Mouse (Mus musculus) thymus, postnatal 25 days (tissue): Measurements from ENCODE around the gene Ptcd3.
"Not testable (repeated sequence)": the region's sequence is repeated elsewhere in the genome, so short reads cannot be mapped to it uniquely, and the experiment has no call there.

Source experiments
- DNase-seq: peaks from one replicate; pipeline ENCODE4 v3.0.0; 2022

The Ptcd3 gene

DNA sequence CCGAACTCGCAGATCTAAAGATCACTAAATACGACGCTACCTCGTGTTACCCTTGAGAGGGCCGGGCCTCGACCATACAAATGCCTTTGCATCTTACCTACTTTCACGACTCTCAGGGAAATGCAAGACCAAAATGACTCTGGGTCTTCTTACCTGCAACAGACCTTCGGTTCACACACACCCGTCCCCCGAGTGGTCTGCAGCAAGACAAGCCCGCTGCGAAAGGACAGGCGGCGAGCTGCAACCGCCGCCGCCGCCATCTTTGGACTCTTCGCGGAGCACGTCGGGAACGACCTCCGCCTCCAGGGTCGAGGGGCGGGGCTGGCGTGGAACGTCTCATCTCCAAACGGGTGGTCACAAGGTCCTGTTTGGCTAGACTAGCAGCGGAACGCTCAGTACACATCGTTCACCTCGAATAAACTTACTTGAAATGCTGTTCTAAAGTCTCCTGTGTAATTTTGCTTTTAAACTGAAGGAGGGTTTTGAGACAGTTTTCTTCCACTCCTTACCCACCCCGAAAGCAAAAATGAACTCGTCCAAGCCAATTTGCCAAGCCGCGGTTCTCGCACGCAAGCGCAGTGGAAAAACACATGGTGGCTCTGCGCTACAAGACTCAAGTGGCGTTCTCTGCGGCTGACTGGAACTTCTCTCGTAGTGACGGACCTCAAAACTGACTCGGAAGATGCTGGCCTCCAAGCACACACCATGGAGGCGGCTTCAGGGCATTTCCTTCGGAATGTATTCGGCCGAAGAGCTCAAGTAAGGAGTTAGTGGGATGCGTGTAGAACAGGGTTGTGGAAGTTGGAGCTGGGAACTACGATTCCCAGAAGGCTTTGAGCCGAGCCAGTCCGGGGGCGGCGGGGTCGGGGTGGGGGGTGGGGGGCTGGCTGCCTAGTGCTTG, at the start of gene Ptcd3, which contains the start of gene Polr1a:
TSS of gene Ptcd3 (minus strand) at position 270 of the 901 bp plus-strand sequence.
TSS of gene Polr1a (plus strand) at position 573 of the 901 bp plus-strand sequence.
- DNase-seq = peak; percentile 91

DNA sequence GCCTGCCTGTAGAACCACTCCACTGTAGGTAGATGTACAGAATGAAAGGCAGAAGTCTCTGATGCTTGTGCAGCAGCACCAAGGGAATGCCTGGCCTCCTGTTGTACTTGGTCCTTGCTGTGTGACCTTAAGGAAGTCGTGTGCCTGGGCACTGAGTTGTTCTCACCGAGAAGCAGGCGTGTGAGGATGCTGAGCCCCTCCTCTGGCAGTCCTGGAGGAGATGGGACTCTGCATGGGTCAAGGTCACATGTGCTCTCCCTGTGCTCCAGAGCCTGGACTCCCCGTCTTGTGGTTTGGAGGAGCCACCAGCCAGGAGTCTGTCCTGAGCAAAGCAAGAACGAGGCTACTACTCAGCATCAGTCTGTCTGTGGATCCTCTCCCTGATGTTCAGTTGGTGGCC, 42.6 kb upstream of the Ptcd3 start:
- DNase-seq = no peak

GRCm38 (mm10) chr6:71950592-71950991, 42.0 kb upstream of the Ptcd3 start:
- DNase-seq = no peak

DNA sequence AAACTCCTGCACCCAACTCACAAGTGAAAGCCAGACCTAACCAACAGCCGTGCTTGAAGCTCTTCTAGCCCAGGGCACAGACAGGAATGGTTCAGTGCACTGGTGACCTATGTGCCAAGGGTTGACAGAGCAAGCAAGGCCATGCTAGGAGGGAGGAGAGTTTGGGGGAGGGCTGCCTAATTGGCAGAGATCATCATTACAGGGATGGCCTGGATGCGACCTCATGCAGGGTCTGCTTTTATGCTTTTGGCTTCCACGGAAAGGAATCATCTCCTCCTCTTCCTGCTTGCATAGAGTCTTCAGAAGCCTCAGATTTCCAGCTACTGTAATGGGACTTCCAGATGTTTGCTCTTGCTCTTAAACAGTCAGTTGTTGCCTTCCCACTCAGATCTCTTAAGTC, 41.2 kb upstream of the Ptcd3 start:
- DNase-seq = no peak

- DNase-seq = no peak
These were observed 37.6 kb upstream of the Ptcd3 start for GRCm38 (mm10) chr6:71946121-71946520.

- no peak for DNase-seq
These were observed 36.6 kb upstream of the Ptcd3 start for GRCm38 (mm10) chr6:71945101-71945500.

DNA sequence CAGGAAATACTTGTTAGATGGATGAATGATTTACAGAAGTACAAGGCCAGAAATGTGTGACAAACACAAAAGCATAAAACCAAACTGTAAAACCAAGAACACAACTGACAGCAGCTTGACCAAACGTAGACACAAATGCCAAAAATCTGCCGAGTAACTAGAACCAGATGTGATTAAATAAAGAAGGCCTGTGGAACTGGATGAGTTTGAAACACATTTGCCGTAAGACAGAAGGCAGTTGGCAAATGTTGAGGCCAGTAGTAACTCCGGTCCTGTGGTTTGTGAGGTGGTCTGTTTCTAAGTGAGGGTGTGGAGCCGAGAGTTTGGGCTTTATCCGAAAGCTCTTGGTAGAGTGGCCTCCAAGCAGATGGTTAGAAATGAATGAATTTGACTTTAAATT, 32.4 kb upstream of the Ptcd3 start:
- no peak for DNase-seq

GRCm38 (mm10) chr6:71935737-71936136, 27.2 kb upstream of the Ptcd3 start:
- DNase-seq = no peak

DNA sequence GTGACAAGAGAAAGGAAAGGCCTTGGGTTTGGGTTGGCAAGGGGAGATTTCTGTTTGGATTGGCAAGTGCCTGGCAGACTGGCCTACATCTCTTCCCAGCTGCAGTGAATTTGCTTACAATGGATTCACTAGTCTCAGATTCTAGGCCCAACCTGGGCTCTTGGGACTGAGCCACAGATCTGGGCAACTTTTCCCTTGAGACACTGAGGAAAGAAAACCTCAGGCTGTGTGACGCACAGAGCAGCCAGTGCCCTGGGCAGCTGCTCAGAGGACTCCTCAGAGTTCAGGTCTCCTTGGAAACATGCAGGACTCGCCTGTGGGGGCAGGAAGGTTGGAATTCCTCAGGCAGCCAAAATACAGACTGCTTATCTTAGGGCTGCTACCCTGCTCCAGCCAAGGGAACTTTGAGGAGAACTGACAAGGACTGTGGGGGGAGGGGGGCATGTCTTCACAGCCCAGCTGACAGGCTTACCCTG, 25.6 kb upstream of the Ptcd3 start:
- DNase-seq = no peak

DNA sequence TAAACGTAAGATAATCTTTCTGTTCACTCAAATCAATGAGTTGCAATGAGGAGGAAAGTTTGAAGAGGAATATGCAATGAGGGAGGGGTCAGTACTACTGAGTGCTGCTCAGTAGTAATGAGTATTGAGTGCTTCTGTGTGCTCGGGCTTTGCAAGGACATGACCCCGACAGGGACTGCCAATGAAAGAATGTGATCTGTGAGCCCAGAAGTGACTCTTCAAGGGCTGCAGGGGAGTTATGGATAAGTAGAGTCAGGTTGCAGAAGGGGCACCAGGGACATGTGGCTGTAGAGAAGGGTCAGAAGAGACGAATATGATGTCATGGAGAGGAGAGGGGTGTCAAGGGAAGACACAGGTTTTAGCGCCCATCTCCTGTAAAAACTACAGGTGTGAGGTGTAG, 23.8 kb upstream of the Ptcd3 start:
- no peak for DNase-seq

GRCm38 (mm10) chr6:71930830-71931437, 22.4 kb upstream of the Ptcd3 start:
- no peak for DNase-seq

DNA sequence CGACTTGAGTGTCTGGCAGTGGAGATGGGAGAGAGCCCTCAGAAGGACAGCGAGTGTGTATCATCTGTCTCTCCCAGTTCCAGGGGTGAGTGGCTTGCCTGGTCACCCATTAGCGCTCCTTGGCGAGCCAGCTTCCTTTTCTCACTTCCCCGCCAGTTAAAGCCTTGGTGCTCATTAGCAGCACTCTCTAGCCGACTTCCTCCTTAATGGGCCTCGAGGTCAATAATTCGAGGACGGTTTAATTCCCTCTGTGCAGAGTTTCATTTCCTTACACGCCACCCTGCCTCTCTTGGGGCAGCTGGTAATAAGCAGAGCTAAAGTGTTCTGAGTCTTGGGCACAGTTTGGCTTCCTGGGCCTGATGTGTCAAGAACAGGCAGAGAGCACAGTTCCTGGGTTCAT, 21.5 kb upstream of the Ptcd3 start:
- DNase-seq = no peak

GRCm38 (mm10) chr6:71927911-71928310, 19.4 kb upstream of the Ptcd3 start:
- DNase-seq = peak; percentile 40

- DNase-seq = not testable (repeated sequence)
These were observed 16.7 kb upstream of the Ptcd3 start for GRCm38 (mm10) chr6:71925233-71925632.

- no peak for DNase-seq
These were observed 12.2 kb upstream of the Ptcd3 start for GRCm38 (mm10) chr6:71920752-71921151.

DNA sequence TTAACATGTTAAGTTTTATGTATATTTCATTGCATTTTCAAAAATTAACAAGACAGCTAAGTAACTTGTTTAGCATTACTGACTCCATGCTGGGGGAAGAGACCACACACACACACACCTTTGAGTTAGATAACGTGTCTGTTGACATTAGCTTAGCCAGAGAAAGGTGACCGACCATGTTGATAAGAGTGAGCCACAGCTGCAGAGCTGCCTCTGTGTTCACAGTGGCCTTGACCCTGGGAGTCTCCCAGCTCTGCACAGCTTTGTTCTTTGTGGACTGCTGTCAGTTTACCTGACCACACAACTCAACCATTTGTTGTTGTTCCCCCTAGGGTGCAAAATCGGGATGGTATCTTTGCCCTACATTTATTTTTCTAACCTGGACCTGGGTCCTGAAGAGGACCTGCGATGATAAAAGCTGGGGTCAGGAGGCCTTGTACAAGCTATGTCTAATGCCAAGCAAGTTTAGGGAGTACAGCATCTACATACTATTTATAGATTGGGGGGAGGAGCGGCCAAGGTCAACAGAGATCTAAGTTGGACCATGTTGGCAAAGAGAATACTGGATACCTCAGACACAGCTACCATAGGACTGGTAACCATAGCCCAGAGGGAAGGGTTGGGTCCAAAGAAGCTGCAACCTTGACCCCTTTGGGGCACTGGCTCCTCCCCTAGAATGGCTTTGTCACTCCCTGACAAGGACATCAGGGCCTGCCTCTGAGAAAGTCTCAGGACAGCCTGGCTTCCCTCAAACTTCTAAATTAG, 3.3 kb upstream of the Ptcd3 start:
- no peak for DNase-seq

DNA sequence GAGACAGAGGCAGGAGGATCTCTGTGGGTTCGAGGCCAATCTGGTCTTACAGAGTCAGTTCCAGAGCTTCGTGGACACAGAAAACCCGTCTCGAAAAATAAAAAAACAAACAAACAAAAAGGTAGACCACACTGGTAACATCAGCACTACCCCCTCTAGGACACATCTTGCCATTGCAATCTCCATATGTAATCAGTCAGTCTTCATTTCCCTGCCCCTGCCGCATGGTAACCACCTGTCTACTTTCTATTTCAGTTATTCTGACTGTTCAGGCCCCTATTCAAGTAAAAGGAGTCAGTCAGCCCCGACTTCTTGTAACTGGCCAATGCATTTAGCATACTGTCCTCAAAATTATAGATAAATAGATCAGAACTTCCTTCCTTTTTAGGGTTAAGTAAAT, 1.3 kb upstream of the Ptcd3 start:
- no peak for DNase-seq

GRCm38 (mm10) chr6:71909384-71909783, 834 bp upstream of the Ptcd3 start:
- no peak for DNase-seq

DNA sequence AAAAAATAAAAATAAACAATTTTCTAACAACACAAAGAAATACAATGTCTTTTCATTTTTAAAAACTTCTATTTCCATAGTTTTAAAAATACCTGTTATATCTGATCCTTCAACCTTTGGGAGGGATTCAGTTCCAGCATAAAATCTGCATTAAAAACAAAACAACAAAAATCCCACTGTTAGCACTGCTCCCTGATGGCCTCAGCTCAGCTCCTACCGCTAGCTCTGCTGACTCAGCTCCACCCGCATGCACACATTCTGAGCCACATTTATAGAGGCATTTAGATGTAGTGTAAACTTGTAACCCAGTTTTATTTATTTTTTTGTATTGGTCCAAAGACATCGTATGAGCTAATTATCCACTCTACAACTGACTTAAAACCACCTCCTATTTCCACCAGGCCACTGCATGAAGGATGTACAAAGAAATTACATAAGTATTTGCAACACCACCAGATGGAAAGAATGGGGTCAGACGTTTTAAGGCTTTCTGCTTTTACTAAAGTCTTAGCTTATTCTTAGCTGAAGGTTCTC, 781 bp downstream of the Ptcd3 start:
- DNase-seq = no peak

DNA sequence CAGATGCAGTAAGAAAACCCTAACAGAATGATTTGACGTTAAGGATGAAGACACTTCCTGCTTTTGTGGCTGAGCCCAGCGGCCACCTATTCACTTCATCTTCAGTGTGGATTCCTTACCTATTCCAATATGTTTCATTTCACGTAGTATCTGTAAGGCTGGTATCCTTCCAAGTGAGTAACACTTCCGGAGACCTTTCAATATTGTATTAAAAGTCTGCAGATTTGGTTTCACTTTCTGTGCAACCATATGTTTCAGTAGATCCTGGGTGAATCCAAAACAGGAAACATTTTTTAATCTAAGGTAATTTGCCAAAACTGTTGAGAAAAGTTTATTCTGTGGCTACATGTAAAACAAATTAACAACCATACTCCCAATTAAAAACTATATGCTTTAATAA, 15.3 kb downstream of the Ptcd3 start:
- no peak for DNase-seq

DNA sequence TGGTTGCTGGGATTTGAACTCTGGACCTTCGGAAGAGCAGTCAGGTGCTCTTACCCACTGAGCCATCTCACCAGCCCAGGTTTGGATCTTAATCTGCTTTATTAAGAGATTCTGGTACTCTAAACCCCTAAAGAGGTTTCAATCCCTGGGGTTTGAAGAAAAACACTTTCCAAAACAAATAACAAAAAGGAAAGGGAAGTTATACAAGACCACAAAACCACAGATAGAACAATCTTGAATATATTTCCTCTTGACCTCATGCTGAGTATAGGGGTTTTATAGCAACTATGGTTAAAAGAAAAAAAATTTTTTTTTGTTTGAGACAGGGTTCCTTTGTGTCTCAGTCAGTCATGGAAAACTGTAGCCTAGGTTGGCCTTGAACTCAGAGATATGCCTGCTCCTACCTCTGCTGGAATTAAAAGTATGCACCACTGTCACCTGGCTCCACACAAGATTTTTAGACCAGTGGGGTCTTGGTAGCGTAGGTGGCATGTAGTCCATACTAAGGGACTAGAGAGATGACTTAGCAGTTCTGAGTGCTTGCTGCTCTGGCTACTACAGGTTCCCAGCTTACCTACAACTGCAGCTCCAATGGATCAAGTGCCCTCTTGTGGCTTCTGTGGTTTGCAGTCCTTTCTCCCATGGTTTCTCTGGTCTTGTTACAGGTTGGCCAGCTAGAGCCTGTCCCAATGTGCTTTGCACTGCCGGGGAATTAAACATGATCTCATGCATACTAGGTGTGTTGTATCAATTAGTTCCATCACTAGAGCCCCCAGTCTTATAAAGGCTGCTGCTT, 30.4 kb downstream of the Ptcd3 start:
- DNase-seq = no peak

DNA sequence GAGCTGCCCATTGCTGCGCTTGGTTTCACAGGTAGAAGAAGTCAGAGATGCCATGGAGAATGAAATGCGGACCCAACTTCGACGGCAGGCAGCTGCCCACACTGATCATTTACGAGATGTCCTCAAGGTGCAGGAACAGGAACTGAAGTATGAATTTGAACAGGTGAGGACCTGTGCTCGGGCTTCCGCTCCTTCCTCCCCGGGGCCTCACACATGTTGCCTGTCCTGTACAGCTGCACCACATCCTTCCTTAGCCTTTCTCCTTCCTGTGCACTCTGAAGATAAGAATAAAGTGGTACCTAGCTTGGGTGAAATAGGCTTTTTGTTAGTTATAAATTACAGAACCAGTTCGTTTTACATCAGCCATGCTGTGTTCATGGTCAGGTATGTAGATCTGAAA, 37.2 kb downstream of the Ptcd3 start:
- DNase-seq = peak; percentile 35
